Mouse (Mus musculus): ENCODE data around the gene Gm20830. TPM values are rescaled to one million over a fixed set of nuclear protein-coding genes. Genes with fewer than 3 reads are reported as not detected.

Gm20830 gene
- not detected in 2 replicates for polyA plus RNA-seq (2012; rRNA removed)

GRCm38 (mm10) chrY:6918182-6918581 lies at the start of gene Gm20830:
Gene Gm20830, minus strand, starts transcription at chrY:6918282.

Other genes starting within 250 kb of the Gm20830 start
- gene Gm21719, start 235.4 kb downstream of the Gm20830 start, polyA plus RNA-seq (2012; rRNA removed), result not detected in 2 replicates

Data from colon, adult 2 months (tissue).